Mouse (Mus musculus): Measurements from ENCODE around the gene Htatip2. TPM values are rescaled to one million over a fixed set of nuclear protein-coding genes. Genes with fewer than 3 reads are reported as not detected.

Htatip2 gene
- polyA plus RNA-seq, 1 experiment from 2014 or later = 85.4 TPM

DNA sequence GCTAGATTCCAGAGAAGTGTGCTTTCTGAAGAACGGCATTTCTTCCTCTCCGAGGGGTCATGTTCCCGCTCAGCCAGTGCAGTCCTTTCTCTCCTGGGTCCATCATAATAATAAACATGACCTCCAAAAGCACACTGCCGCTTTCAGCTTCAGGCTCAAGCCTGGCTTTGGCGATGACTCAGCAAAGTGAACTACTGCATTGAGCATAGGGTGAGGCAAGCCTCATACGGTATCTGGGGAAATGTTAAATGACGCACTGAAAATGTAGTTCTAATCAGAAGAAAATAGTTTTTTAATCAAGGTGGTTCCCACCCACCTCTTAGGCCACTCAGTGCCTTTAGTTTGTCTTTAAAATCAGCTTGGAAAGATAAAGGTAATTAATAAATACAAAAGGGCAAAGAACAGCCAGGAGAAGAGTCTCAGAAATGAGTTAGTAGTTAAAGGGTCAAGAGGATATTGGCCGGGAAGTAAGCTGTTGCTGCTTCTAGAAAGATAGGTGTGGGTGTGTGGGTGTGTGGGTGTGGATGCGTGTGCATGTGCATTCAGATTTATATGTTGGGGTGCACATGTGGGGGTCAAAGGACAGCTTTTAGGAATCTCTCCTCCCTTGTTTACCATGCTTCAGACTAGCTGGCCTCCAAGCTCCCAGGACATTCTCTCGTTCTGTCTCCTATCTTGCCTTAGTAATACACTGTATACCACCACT lies 5.2 kb downstream of the Htatip2 start:
- TF ChIP-seq CTCF (IDR thresholded peaks at IDR 0.05; ENCODE audit: low read depth) (no peak), EP300 (optimal IDR thresholded peaks at IDR 0.05) (no peak)
- H3K27ac ChIP-seq (replicated peaks) = peak overlapping the region; percentile 56
- ATAC-seq (ENCODE audit: low FRiP score, low TSS enrichment) (peak; percentile 85), DNase-seq (ENCODE audit: low spot score) (peak; percentile 63)
- no peak overlapping the region for H3K9ac ChIP-seq (ENCODE audit: low read length)
- H3K4me2 ChIP-seq (replicated peaks; ENCODE audit: low read depth) = no peak overlapping the region
- H3K36me3 ChIP-seq (ENCODE audit: control insufficient read depth, insufficient read depth, low read length) = no peaks in the 10 kb centered on the region
- 37% methylated on average over 10 of the region's 10 CpGs for WGBS
- H3K27me3 ChIP-seq (ENCODE audit: control insufficient read depth, insufficient read depth, low read length) = no peaks in the 10 kb centered on the region
- no peak overlapping the region for H3K4me3 ChIP-seq (ENCODE audit: low read depth, low read length)
- no peaks in the 10 kb centered on the region for H3K4me1 ChIP-seq (replicated peaks; ENCODE audit: control insufficient read depth, insufficient read depth)
- H3K9me3 ChIP-seq (ENCODE audit: control insufficient read depth, low read length) = no peaks in the 10 kb centered on the region

DNA sequence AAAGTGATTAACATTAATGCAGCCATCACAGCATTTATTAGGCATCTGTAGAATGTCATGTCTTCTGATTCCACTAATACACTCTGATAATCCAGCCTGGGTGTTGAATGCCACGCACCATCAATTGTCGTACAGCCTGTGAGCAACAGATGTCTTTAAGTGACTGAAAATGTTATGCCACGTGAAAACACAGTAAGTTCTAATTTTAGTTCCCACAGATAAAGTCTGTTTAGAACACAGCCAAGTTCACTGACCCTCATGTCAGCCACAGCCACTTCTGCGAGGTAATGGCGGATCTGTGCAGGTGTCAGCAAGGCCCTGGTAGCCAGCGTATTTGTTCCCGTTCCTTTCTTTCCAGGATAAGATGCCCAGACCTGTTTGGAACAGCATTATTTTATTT lies 7.3 kb downstream of the Htatip2 start:
- H3K27me3 ChIP-seq (ENCODE audit: control insufficient read depth, insufficient read depth, low read length) = no peaks in the 10 kb centered on the region
- H3K36me3 ChIP-seq (ENCODE audit: control insufficient read depth, insufficient read depth, low read length) = no peaks in the 10 kb centered on the region
- ATAC-seq (ENCODE audit: low FRiP score, low TSS enrichment) (no peak), DNase-seq (ENCODE audit: low spot score) (no peak)
- 84% methylated on average over 7 of the region's 7 CpGs for WGBS
- no peak overlapping the region for H3K27ac ChIP-seq (replicated peaks)
- TF ChIP-seq CTCF (IDR thresholded peaks at IDR 0.05; ENCODE audit: low read depth) (no peak), EP300 (optimal IDR thresholded peaks at IDR 0.05) (no peak)
- H3K4me3 ChIP-seq (ENCODE audit: low read depth, low read length) = no peak overlapping the region
- H3K4me2 ChIP-seq (replicated peaks; ENCODE audit: low read depth) = no peak overlapping the region
- no peaks in the 10 kb centered on the region for H3K4me1 ChIP-seq (replicated peaks; ENCODE audit: control insufficient read depth, insufficient read depth)
- H3K9me3 ChIP-seq (ENCODE audit: control insufficient read depth, low read length) = no peaks in the 10 kb centered on the region
- H3K9ac ChIP-seq (ENCODE audit: low read length) = no peak overlapping the region

DNA sequence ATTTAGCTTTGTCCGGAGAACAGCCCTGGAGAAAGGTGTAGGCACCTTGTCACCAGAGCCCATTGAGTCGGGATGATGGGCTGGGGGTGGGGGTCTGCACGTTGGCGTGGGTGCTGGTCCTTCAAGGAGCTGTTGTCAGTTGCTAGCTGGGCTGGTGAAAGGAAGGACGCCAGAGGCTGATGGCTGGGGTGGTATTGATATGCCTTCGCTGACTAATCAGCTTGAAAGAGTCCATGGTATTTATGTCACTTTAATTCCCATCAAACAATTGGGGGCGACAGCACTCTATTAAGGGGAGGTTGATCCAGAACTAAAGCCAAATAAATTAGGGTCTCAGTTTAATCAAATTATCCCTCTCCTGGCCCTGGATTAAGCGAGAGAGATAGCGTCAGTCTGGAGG lies 9.6 kb downstream of the Htatip2 start:
- Histone ChIP-seq H3K27ac (replicated peaks) (no peak overlapping the region), H3K4me3 (ENCODE audit: low read depth, low read length) (no peak overlapping the region), H3K27me3 (ENCODE audit: control insufficient read depth, insufficient read depth, low read length) (no peaks in the 10 kb centered on the region), H3K4me1 (replicated peaks; ENCODE audit: control insufficient read depth, insufficient read depth) (no peaks in the 10 kb centered on the region), H3K36me3 (ENCODE audit: control insufficient read depth, insufficient read depth, low read length) (no peaks in the 10 kb centered on the region), H3K4me2 (replicated peaks; ENCODE audit: low read depth) (no peak overlapping the region), H3K9ac (ENCODE audit: low read length) (no peak overlapping the region), H3K9me3 (ENCODE audit: control insufficient read depth, low read length) (no peaks in the 10 kb centered on the region)
- no peak for ATAC-seq (ENCODE audit: low FRiP score, low TSS enrichment)
- no peak for DNase-seq (ENCODE audit: low spot score)
- no peak for TF ChIP-seq CTCF (IDR thresholded peaks at IDR 0.05; ENCODE audit: low read depth)
- TF ChIP-seq EP300 (optimal IDR thresholded peaks at IDR 0.05) = no peak
- WGBS = 70% methylated on average over 9 of the region's 9 CpGs

DNA sequence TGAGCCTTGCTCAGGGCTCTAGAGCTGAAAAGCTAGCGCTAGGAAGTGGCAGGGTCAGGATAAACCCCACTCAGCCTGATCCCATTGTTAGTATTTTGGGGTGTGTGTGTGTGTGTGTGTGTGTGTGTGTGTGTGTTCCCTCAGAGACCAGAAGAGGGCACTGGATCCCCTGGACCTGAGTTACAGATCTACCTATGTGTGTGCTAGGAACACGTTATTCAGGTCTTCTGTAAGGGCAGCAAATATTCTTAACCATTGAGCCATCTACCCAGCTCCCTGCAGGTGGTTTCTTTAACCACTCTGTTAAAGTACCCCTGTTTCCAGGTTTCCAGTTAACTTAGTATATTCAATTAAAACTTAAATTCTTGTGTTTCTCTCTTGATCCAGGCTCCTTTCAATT lies 15.5 kb downstream of the Htatip2 start:
- Histone ChIP-seq H3K36me3 (ENCODE audit: control insufficient read depth, insufficient read depth, low read length) (no peaks in the 10 kb centered on the region), H3K4me3 (ENCODE audit: low read depth, low read length) (no peak overlapping the region), H3K4me1 (replicated peaks; ENCODE audit: control insufficient read depth, insufficient read depth) (no peaks in the 10 kb centered on the region), H3K27me3 (ENCODE audit: control insufficient read depth, insufficient read depth, low read length) (no peaks in the 10 kb centered on the region), H3K27ac (replicated peaks) (no peak overlapping the region), H3K4me2 (replicated peaks; ENCODE audit: low read depth) (no peak overlapping the region), H3K9ac (ENCODE audit: low read length) (no peak overlapping the region), H3K9me3 (ENCODE audit: control insufficient read depth, low read length) (no peaks in the 10 kb centered on the region)
- ATAC-seq (ENCODE audit: low FRiP score, low TSS enrichment) (no peak), DNase-seq (ENCODE audit: low spot score) (no peak)
- WGBS = 83% methylated on average over 2 of the region's 2 CpGs
- no peak for TF ChIP-seq EP300 (optimal IDR thresholded peaks at IDR 0.05)
- no peak for TF ChIP-seq CTCF (IDR thresholded peaks at IDR 0.05; ENCODE audit: low read depth)

DNA sequence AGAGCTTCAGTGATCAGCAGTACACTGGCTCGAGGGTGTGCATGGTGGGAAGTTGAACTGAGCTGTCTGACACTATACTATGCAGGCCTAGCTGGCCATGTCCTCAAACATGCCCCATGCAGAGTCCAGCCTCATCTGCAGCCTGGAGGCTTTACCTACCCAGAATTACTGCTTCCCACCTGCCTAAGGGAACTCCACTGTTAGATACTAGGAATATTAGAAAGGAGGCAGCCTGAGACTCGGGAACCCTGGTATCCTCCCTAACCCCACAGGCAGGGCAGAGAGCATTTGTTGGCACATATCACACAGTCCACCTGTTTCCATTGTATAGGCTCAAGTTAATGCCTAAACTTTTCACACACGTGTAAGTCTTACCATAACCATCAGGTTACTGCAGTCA lies 18.7 kb downstream of the Htatip2 start:
- Histone ChIP-seq H3K9me3 (ENCODE audit: control insufficient read depth, low read length) (no peaks in the 10 kb centered on the region), H3K4me3 (ENCODE audit: low read depth, low read length) (no peak overlapping the region)
- ATAC-seq (ENCODE audit: low FRiP score, low TSS enrichment) = peak; percentile 1; the same call in 1 of the 2 replicates

DNA sequence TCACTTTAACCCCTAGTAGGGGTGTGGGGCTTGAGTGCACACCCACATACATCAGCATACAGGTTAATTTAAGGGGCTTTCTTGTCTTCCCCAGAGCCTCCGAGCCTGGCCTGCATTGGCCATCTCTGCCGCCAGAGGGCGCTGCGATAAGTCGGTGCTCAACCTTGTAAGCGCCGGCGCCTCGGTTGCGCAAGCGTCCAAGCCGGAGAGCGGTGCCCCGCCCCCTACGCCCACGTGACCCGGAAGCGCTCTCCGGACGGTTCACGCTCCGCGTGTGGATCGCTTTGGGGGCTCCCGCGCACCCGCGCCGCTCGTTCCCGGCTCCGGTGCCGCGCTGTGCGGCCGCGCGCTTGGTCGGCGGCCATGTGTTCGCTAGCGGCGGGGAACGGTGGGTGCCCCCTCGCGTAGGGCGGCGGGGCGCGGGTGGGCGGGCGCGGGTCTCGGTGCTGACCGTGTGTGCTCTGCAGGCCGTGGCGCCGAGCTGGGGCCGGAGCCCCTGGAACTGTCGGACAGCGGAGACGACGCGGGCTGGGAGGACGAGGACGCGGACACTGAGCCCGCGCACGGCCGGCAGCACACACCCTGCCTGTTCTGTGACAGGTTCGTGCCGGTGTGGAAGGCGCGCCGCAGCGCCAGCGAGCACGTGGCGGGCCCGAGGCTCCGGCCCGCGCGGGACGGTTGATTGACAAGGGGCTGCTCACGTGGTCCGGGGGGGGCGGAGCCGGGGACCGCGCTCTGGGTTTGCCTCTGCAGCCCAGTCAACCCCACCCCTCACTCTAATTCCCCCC lies 19.4 kb downstream of the Htatip2 start, which contains the start of gene Prmt3:
Prmt3 (plus strand) TSS at position 233 of the 788 bp plus-strand sequence.
- WGBS = 0% methylated on average over 62 of the region's 92 CpGs

More for the DNA sequence above, 18.7 kb downstream of the Htatip2 start:
- TF ChIP-seq CTCF (IDR thresholded peaks at IDR 0.05; ENCODE audit: low read depth) (no peak), EP300 (optimal IDR thresholded peaks at IDR 0.05) (no peak)
- no peaks in the 10 kb centered on the region for H3K27me3 ChIP-seq (ENCODE audit: control insufficient read depth, insufficient read depth, low read length)
- WGBS = 53% methylated on average over 3 of the region's 3 CpGs
- DNase-seq (ENCODE audit: low spot score) = no peak
- no peak overlapping the region for H3K9ac ChIP-seq (ENCODE audit: low read length)
- no peak overlapping the region for H3K4me2 ChIP-seq (replicated peaks; ENCODE audit: low read depth)
- no peaks in the 10 kb centered on the region for H3K4me1 ChIP-seq (replicated peaks; ENCODE audit: control insufficient read depth, insufficient read depth)
- no peak overlapping the region for H3K27ac ChIP-seq (replicated peaks)
- no peaks in the 10 kb centered on the region for H3K36me3 ChIP-seq (ENCODE audit: control insufficient read depth, insufficient read depth, low read length)

More for the DNA sequence above, 19.4 kb downstream of the Htatip2 start, which contains the start of gene Prmt3:
- peak within 1 kb of the TSS; percentile 83 for H3K4me2 ChIP-seq (replicated peaks; ENCODE audit: low read depth)
- H3K4me3 ChIP-seq (ENCODE audit: low read depth, low read length) = peak within 1 kb of the TSS; percentile 70
- H3K27me3 ChIP-seq (ENCODE audit: control insufficient read depth, insufficient read depth, low read length) = no peaks in the 10 kb centered on the region
- H3K9ac ChIP-seq (ENCODE audit: low read length) = peak within 1 kb of the TSS; percentile 81
- ATAC-seq (ENCODE audit: low FRiP score, low TSS enrichment) (peak; percentile 97), DNase-seq (ENCODE audit: low spot score) (peak; percentile 98)
- H3K9me3 ChIP-seq (ENCODE audit: control insufficient read depth, low read length) = no peaks in the 10 kb centered on the region
- TF ChIP-seq CTCF (IDR thresholded peaks at IDR 0.05; ENCODE audit: low read depth) (peak; percentile 97), EP300 (optimal IDR thresholded peaks at IDR 0.05) (no peak)
- H3K36me3 ChIP-seq (ENCODE audit: control insufficient read depth, insufficient read depth, low read length) = no peaks in the 10 kb centered on the region
- H3K27ac ChIP-seq (replicated peaks) = peak within 1 kb of the TSS; percentile 86
- H3K4me1 ChIP-seq (replicated peaks; ENCODE audit: control insufficient read depth, insufficient read depth) = no peaks in the 10 kb centered on the region
